Mouse (Mus musculus) liver, embryonic 14.5 days (tissue): ENCODE results near the gene Kmt2b. TPM values are rescaled to one million over a fixed set of nuclear protein-coding genes. Genes with fewer than 3 reads are reported as not detected.

Source experiments
- ATAC-seq: fragments of 200-750 bp; cut with Nextera tagmentation; 2 replicates; pipeline ENCODE4 v1.8.0; 2017; ENCODE audit warnings: moderate number of reproducible peaks, mild to moderate bottlenecking, moderate library complexity; ENCODE audit not compliant: insufficient read depth
- DNase-seq, 3 experiments: peaks; one replicate each; pipeline ENCODE4 v3.0.0-alpha.2; 2012 to 2013; ENCODE audit warnings: low read depth in 3 of 3, low spot score in 3 of 3
- H3K27ac ChIP-seq: fragments of 300-500 bp; sonication (generic); 2 replicates; pipeline ENCODE4 v1.5.1; 2014; ENCODE audit warnings: moderate library complexity, mild to moderate bottlenecking, control low read depth, inconsistent platforms
- H3K27me3 ChIP-seq: fragments of 300-500 bp; sonication (generic); 2 replicates; pipeline ENCODE4 v1.6.1; 2014; ENCODE audit warnings: mild to moderate bottlenecking, low read length, moderate library complexity; ENCODE audit not compliant: control insufficient read depth, insufficient read depth
- H3K36me3 ChIP-seq: fragments of 300-500 bp; sonication (generic); replicated peaks from 2 replicates; pipeline ENCODE4 v1.6.1; 2014; ENCODE audit warnings: low read depth; ENCODE audit not compliant: control insufficient read depth, insufficient read depth
- H3K4me1 ChIP-seq, 2 experiments: fragments of 200-500 bp in 1 of 2; fragments of 300-500 bp in 1 of 2; sonication (generic) in 1 of 2; replicated peaks; 2 replicates each; pipeline ENCODE4 v1.6.1; 2012 to 2014; ENCODE audit warnings: antibody characterized with exemption in 1 of 2, inconsistent platforms in 1 of 2, low read length in 1 of 2; ENCODE audit not compliant: control insufficient read depth in 2 of 2, insufficient read depth in 2 of 2
- H3K4me2 ChIP-seq: fragments of 300-500 bp; sonication (generic); 2 replicates; pipeline ENCODE4 v1.6.1; 2014; ENCODE audit warnings: low read depth, mild to moderate bottlenecking, control low read depth, moderate library complexity
- H3K4me3 ChIP-seq, 2 experiments: fragments of 200-500 bp in 1 of 2; fragments of 300-500 bp in 1 of 2; sonication (generic) in 1 of 2; 2 replicates each; pipeline ENCODE4 v1.5.1; 2012 to 2014; ENCODE audit warnings: low read depth in 2 of 2, low read length in 2 of 2, mild to moderate bottlenecking in 2 of 2, control low read depth in 1 of 2, inconsistent platforms in 1 of 2, moderate library complexity in 1 of 2; ENCODE audit not compliant: insufficient read depth in 1 of 2
- H3K9ac ChIP-seq: fragments of 300-500 bp; sonication (generic); replicated peaks from 2 replicates; pipeline ENCODE4 v1.6.1; 2014; ENCODE audit warnings: mild to moderate bottlenecking, control low read depth, moderate library complexity
- H3K9me3 ChIP-seq: fragments of 300-500 bp; sonication (generic); 2 replicates; pipeline ENCODE4 v1.6.1; 2016; ENCODE audit warnings: low read length, mixed read lengths; ENCODE audit not compliant: control insufficient read depth
- CTCF ChIP-seq: IDR thresholded peaks from 2 replicates; pipeline ENCODE4 v1.5.1; 2016; ENCODE audit warnings: antibody characterized with exemption, low read depth, control low read depth
- EP300 ChIP-seq: IDR thresholded peaks from 2 replicates; pipeline ENCODE4 v1.6.1; 2016; ENCODE audit warnings: antibody characterized with exemption, low read depth
- WGBS: fragments of 180-500 bp; shearing (Covaris S2); extraction: QIAGEN DNeasy Blood & Tissue Kit; methylation state at CpG from one replicate; pipeline ENCODE4 v1.1.7; 2014; ENCODE audit not compliant: insufficient replicate concordance; 5-methylcytosine and 5-hydroxymethylcytosine counted together
- polyA plus RNA-seq, 2 experiments: library from polyadenylated mRNA; depleted of rRNA in 1 of 2; stranded (reverse) in 1 of 2; unstranded in 1 of 2; fragments of >200 nt; fragmentation: Nextera tagmentation in 1 of 2; extraction: Ambion mirVana in 1 of 2; gene quantifications; 2 replicates each; pipeline versions ENCODE4 v1.2.1 to v1.2.3; 2012 to 2014

Kmt2b gene
- polyA plus RNA-seq, 2 experiments: 3.4 to 10.4 TPM

GRCm38 (mm10) chr7:30552102-30553020, 36.2 kb downstream of the Kmt2b start, which contains the start of the genes Hspb6 and Proser3:
Gene Hspb6 (plus strand): TSS chr7:30552178.
Gene Proser3 (minus strand): TSS chr7:30552299.
- Histone ChIP-seq H3K4me3 (peak within 1 kb of the TSS; percentile 83 to 90), H3K4me1 (peaks cover 6 to 7% of the 10 kb centered on the region in 2 experiments)
- WGBS: under 1% methylated on average over 44 of the region's 44 CpGs

GRCm38 (mm10) chr7:30551445-30552101, 37.0 kb downstream of the Kmt2b start:
- Histone ChIP-seq H3K4me1 (peaks cover 6 to 7% of the 10 kb centered on the region in 2 experiments), H3K27me3 (no peaks in the 10 kb centered on the region), H3K9me3 (no peaks in the 10 kb centered on the region), H3K9ac (peak overlapping the region; percentile 83), H3K36me3 (peaks cover 12% of the 10 kb centered on the region), H3K4me3 (peak overlapping the region; percentile 78 to 83), H3K27ac (peak overlapping the region; percentile 89), H3K4me2 (peak overlapping the region; percentile 99)
- DNase-seq (peak in 1 of 3 experiments; percentile 54), ATAC-seq (peak; percentile 50)
- TF ChIP-seq CTCF: peak; percentile 73
- TF ChIP-seq EP300: no peak
- under 1% methylated on average over 10 of the region's 10 CpGs for WGBS

More at GRCm38 (mm10) chr7:30552102-30553020, 36.2 kb downstream of the Kmt2b start, which contains the start of the genes Hspb6 and Proser3:
- H3K27me3 ChIP-seq: no peaks in the 10 kb centered on the region
- peak within 1 kb of the TSS; percentile 96 for H3K9ac ChIP-seq
- no peak for TF ChIP-seq EP300
- peak; percentile 24 for TF ChIP-seq CTCF
- H3K36me3 ChIP-seq: peaks cover 19% of the 10 kb centered on the region
- ATAC-seq (peak; percentile 89), DNase-seq (peak; percentile 98 to 99 (median 99))
- peak within 1 kb of the TSS; percentile 99 for H3K4me2 ChIP-seq
- H3K9me3 ChIP-seq: no peaks in the 10 kb centered on the region
- peak within 1 kb of the TSS; percentile 95 for H3K27ac ChIP-seq

GRCm38 (mm10) chr7:30550603-30551002, 37.9 kb downstream of the Kmt2b start:
- peaks cover 11% of the 10 kb centered on the region; the same call in 1 of the 2 replicates for H3K36me3 ChIP-seq
- peaks cover 6 to 7% of the 10 kb centered on the region in 2 experiments for H3K4me1 ChIP-seq
- ATAC-seq (no peak), DNase-seq (no peak)
- no peaks in the 10 kb centered on the region for H3K9me3 ChIP-seq
- no peak overlapping the region for H3K4me2 ChIP-seq
- no peaks in the 10 kb centered on the region for H3K27me3 ChIP-seq
- no peak overlapping the region for H3K9ac ChIP-seq
- H3K27ac ChIP-seq: no peak overlapping the region
- WGBS: 91% methylated on average over 1 of the region's 1 CpGs
- no peak overlapping the region for H3K4me3 ChIP-seq
- no peak for TF ChIP-seq EP300
- TF ChIP-seq CTCF: no peak

GRCm38 (mm10) chr7:30549880-30550279, 38.6 kb downstream of the Kmt2b start:
- TF ChIP-seq EP300 (no peak), CTCF (no peak)
- Histone ChIP-seq H3K27ac (no peak overlapping the region), H3K4me2 (no peak overlapping the region), H3K36me3 (peaks cover 6% of the 10 kb centered on the region; the same call in 1 of the 2 replicates), H3K9me3 (no peaks in the 10 kb centered on the region), H3K27me3 (no peaks in the 10 kb centered on the region), H3K4me1 (peaks cover 6 to 7% of the 10 kb centered on the region in 2 experiments), H3K4me3 (no peak overlapping the region), H3K9ac (no peak overlapping the region)
- DNase-seq (no peak), ATAC-seq (no peak)
- 85% methylated on average over 2 of the region's 2 CpGs for WGBS

GRCm38 (mm10) chr7:30544327-30544726, 44.2 kb downstream of the Kmt2b start:
- Histone ChIP-seq H3K27me3 (no peaks in the 10 kb centered on the region), H3K4me2 (no peak overlapping the region), H3K36me3 (peaks cover 6% of the 10 kb centered on the region; the same call in 1 of the 2 replicates), H3K4me3 (no peak overlapping the region), H3K4me1 (peaks cover 3 to 7% of the 10 kb centered on the region in 2 experiments), H3K9ac (no peak overlapping the region), H3K9me3 (no peaks in the 10 kb centered on the region), H3K27ac (no peak overlapping the region)
- 37% methylated on average over 2 of the region's 2 CpGs for WGBS
- TF ChIP-seq CTCF (no peak), EP300 (no peak)
- ATAC-seq (peak; percentile 39; the same call in 1 of the 2 replicates), DNase-seq (no peak)
